Mouse (Mus musculus) brown adipose tissue, adult 24 weeks (tissue): Measurements from ENCODE around the gene Dgkb. TPM values are rescaled to one million over a fixed set of nuclear protein-coding genes. Genes with fewer than 3 reads are reported as not detected.

Experiments used
- H3K27ac ChIP-seq: fragments of 200-500 bp; replicated peaks from 2 replicates; pipeline ENCODE4 v1.5.1; 2012; ENCODE audit warnings: low read depth, mild to moderate bottlenecking, low read length
- H3K4me1 ChIP-seq: fragments of 200-500 bp; 2 replicates; pipeline ENCODE4 v1.6.1; 2012; ENCODE audit warnings: low read length, mixed read lengths; ENCODE audit not compliant: control insufficient read depth, insufficient read depth, insufficient read length
- H3K4me3 ChIP-seq: fragments of 200-500 bp; 2 replicates; pipeline ENCODE4 v1.5.1; 2012; ENCODE audit warnings: low read depth, mild to moderate bottlenecking, low read length, moderate library complexity; ENCODE audit not compliant: insufficient read depth
- polyA plus RNA-seq: library from polyadenylated mRNA; stranded (reverse); fragments of >200 nt; gene quantifications from 2 replicates; pipeline ENCODE4 v1.2.4, GENCODE M21; 2012; ENCODE audit not compliant: missing spikeins, insufficient read depth, insufficient read length

The Dgkb gene
- polyA plus RNA-seq, 1 experiment: not detected

DNA sequence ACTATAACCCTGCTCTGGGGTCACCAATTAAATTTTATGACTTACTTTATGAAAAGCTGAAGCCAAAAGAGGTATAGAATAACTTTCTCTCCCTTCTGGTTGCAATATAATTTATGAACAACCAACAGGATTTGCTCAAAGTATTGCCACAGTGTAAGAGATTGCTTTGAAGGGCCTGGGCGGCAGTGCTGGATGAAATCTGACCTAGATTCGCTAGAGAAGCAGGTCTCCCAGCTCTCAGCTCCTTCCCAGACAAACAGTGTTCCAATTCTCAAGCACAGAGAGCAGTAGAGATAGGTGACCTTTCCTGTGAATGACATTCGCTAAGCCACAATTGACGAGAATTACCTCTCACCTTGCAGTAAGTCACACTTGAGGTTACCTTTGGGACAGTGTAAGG is 727.9 kb downstream of the Dgkb start:
- Histone ChIP-seq H3K4me3 (no peak overlapping the region), H3K4me1 (no peaks in the 10 kb centered on the region)

GRCm38 (mm10) chr12:38577141-38577540 is 759.6 kb downstream of the Dgkb start:
- no peak overlapping the region for H3K4me3 ChIP-seq
- no peaks in the 10 kb centered on the region for H3K4me1 ChIP-seq
- H3K27ac ChIP-seq: no peak overlapping the region

More for the DNA sequence above, 727.9 kb downstream of the Dgkb start:
- H3K27ac ChIP-seq: no peak overlapping the region

- H3K4me1 ChIP-seq: no peaks in the 10 kb centered on the region
- H3K4me3 ChIP-seq: no peak overlapping the region
Observed at GRCm38 (mm10) chr12:38579191-38579817, 761.8 kb downstream of the Dgkb start.

DNA sequence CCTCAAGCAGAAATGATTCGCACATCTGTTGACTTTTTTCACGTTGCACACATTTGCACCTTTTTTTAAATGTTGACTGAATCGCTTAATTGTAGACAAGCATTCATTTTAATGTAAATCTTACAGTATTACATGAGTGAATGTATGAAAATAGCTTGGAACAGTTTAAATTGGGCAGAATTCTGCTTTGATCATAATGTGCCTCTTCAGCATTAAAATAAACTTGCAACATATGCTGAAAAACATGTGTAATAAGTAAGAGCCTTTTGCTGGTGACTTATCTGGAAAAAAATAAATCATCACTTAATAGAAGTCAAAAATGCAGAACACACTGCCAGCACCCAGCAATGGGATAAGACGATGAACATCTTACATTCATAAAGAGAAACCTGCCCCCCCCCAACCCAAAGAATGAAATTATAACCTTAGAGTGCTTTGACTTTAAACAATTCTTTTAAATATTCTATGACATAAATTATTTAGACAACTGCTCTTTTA is 768.9 kb downstream of the Dgkb start:
- Histone ChIP-seq H3K4me3 (no peak overlapping the region), H3K4me1 (no peaks in the 10 kb centered on the region), H3K27ac (no peak overlapping the region)

More at GRCm38 (mm10) chr12:38579191-38579817, 761.8 kb downstream of the Dgkb start:
- H3K27ac ChIP-seq: no peak overlapping the region

DNA sequence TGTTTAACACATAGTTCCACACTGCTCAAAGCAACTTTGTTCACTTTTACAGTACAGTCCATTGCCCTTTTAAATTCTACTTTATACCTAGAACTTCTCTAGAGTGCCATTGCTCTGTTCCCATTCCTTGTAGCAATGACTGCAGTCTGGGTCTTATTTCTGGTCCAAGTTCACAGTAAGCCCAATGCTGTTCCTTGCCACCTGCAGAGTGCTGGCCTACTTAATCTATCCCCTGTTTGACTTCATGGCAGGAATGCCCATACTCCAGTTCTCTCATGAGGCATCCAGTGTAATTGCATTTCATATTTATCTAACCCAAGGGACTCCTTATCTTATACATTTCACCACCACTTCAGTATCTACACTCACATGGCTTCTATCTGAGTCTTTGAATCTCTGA is 772.4 kb downstream of the Dgkb start:
- Histone ChIP-seq H3K27ac (no peak overlapping the region), H3K4me3 (no peak overlapping the region), H3K4me1 (no peaks in the 10 kb centered on the region)

DNA sequence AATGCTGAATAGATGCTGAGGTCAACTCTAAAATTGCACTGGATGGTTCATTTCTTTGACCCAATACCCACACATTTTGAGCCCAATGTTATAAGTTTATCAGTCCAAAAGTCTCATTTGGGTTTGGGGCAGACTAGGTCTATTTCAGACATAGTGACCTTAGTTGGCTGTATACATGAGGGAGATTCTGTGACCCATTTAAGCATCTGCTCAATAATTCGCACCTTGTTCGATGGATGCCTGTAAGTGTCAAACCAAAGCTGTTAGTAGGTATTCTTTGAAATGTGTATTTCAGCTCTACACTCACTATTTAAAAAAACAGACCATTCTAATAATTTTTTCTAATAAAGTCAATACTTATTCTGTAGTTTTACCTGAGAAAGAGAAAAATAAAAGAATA is 776.1 kb downstream of the Dgkb start:
- Histone ChIP-seq H3K27ac (no peak overlapping the region), H3K4me1 (no peaks in the 10 kb centered on the region), H3K4me3 (no peak overlapping the region)

DNA sequence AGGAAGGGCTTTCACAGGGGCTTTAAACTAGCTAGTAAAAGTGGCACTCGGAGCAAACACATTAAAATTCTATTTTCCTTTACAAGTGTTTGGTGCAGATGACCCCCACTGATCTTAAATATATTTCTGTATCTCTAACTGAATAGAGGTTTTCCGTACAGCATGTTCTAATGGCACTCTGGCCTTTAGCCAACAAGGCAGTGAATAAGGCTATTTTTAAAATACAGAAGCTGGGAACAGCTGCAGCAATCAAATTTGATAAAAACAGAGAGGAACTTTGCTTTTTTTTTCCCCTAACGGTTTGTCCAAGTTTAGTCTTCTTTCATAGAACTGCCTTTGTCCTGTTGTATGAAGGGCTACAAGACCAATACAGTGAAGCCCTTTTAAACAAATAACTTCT is 776.5 kb downstream of the Dgkb start:
- H3K4me3 ChIP-seq: no peak overlapping the region
- H3K27ac ChIP-seq: no peak overlapping the region
- H3K4me1 ChIP-seq: no peaks in the 10 kb centered on the region

DNA sequence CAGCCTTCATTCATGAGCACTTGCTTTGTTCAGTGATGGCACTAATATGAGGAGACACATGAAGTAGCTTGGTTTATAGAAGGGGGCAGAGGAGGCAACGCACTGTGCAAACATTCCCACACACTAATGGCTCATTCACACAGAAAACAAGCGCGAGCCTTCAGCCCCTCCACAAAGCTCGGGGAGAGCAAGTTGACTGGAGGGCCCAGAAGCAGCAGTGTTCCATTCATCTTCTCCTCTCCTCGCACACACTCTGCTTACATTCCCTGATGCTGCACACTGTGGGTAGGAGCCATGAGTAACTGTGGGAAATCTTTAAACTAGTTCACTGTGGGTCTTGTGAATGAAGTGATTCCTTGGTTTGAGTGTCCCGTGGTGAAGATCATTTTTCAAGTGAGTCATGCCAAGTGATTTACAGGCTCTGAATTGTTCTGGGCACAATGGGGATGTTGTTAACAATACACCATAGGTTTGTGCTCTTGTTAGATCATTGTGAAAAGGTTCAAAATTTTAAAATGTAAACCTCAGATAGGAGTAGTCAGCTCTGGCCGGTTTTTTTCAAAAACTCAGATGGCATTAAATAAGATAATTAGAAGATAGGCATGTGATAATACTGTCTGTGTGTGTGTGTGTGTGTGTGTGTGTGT is 779.0 kb downstream of the Dgkb start:
- Histone ChIP-seq H3K27ac (no peak overlapping the region), H3K4me1 (no peaks in the 10 kb centered on the region), H3K4me3 (no peak overlapping the region)

DNA sequence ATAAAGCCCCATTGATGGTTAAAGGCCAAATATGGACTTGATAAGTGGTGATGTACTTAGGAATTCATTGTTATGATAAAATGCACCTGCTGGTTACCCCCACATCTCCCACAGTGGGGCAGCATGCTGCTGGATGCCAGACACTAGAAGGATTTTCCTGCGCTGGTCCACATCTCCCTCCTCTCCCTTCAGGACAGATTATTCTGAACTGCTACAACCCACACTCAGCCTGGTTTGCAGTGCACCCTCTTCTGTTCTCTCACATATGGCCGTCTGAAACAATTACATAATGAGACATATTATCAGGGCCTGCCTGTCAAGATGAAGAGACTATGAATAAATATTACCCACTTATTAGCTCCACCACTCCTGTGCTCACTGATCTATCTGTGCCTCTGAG is 780.6 kb downstream of the Dgkb start:
- H3K4me3 ChIP-seq: no peak overlapping the region
- no peak overlapping the region for H3K27ac ChIP-seq
- H3K4me1 ChIP-seq: no peaks in the 10 kb centered on the region

DNA sequence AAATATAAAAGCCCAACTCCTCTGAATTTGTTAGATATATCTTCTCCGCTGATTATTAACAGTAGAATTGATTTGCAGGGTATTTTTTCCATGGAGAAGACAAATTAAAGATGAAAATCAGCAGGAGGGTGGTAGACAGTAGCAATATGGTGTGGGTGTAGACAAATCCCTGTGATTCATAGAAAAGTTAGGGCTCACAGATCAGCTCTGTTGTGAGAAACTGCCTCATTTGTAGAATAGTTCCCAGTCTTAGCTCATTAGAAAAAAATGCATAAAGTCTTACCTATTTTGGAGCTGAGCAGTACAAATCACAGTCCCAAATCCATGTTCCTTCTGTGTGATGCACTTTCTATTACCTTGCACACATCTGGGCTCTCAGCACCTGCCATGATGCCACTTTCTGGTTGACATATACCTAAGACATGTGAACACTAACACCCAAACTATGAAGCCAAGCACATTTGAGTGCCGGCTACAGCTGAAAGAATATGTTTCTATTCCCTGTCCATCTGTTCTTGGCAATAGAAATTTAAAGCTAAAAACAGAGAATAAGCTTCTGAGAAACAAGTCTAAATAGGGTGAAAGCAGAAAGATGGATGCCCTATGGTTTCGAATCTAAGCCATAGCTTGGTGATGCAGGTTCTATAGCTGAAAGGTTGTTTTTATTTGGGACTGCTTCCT is 782.8 kb downstream of the Dgkb start:
- no peaks in the 10 kb centered on the region for H3K4me1 ChIP-seq

GRCm38 (mm10) chr12:38608104-38608503 is 790.6 kb downstream of the Dgkb start:
- Histone ChIP-seq H3K27ac (no peak overlapping the region), H3K4me1 (no peaks in the 10 kb centered on the region), H3K4me3 (no peak overlapping the region)

More for the DNA sequence above, 782.8 kb downstream of the Dgkb start:
- no peak overlapping the region for H3K27ac ChIP-seq
- H3K4me3 ChIP-seq: no peak overlapping the region

DNA sequence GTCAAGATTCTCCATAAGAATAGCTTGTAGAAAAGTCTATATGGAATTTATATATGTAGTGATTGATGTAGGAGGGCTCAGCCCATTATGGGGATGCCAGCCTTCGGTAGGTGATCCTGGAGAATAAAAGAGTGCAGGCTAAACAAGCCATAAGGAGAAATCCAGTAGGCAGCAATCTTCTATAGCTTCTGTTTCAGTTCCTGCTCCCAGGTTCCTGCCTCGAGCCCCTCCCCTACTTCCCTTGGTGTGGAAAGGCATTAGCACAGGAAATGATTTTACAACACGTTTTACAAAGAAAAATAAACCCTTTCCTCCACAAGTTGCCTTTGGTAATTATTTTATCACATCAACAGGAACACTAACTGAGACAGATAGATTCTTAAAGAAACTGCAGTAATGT is 850.7 kb downstream of the Dgkb start:
- H3K27ac ChIP-seq: no peak overlapping the region
- H3K4me3 ChIP-seq: no peak overlapping the region
- no peaks in the 10 kb centered on the region for H3K4me1 ChIP-seq
